Mouse (Mus musculus): ENCODE results near the gene Cdcp2. TPM values are rescaled to one million over a fixed set of nuclear protein-coding genes. Genes with fewer than 3 reads are reported as not detected.
"Not testable (repeated sequence)": the region's sequence is repeated elsewhere in the genome, so short reads cannot be mapped to it uniquely, and the experiment has no call there.

Cdcp2 gene
- polyA plus RNA-seq, 1 experiment from 2014 or later: not detected

DNA sequence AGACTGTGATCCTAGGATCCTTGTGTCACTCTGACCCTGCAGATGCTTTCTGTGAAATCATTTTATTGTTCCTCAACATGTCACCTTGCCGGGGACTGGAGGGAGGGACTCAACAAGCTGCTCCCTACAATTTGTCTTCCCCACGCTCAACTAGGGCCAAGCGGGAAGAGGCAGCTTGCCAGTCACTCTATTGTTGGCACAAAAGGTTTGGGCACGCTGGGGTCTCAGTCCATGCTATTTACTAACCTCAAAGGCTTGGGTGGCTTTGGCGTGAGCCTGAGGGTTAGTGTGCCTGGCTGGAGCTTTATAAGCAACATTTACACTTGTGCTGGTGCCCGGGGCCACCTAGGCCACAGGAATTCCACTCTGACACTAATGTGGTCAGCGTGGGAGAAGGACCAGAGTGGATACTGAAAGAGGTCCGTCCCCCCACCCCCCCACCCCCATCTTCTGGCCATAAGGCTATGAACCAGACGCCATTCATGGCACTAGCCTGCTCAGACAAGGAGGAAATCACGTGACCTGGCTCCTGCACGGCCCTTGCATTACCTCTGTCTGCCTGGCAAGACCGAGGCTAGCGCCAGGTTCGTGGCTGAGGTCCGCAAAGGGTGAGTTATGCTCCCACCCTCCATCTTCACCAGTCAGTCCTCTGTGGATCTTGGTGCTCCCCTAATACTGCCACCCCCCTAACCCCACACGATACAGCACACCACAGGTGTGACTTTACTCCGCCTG lies 2.3 kb downstream of the Cdcp2 start:
- Histone ChIP-seq H3K4me1 (ENCODE audit: control insufficient read depth, insufficient read depth, low read length) (0 out of 2 replicates have a peak, but pooled peaks cover 5% of the 10 kb centered on the region), H3K9me3 (replicated peaks; ENCODE audit: control insufficient read depth, low read length) (no peaks in the 10 kb centered on the region), H3K4me2 (ENCODE audit: low read length) (no peak overlapping the region), H3K4me3 (ENCODE audit: low read depth, low read length) (no peak overlapping the region), H3K36me3 (ENCODE audit: control insufficient read depth, insufficient read depth, low read length) (no peaks in the 10 kb centered on the region), H3K27me3 (replicated peaks; ENCODE audit: control insufficient read depth, insufficient read depth, low read length) (no peaks in the 10 kb centered on the region), H3K27ac (ENCODE audit: low read depth, low read length) (no peak overlapping the region), H3K9ac (ENCODE audit: low read length) (no peak overlapping the region)
- DNase-seq (ENCODE audit: low spot score): no peak
- ATAC-seq: no peak
- WGBS: 72% methylated on average over 17 of the region's 17 CpGs

DNA sequence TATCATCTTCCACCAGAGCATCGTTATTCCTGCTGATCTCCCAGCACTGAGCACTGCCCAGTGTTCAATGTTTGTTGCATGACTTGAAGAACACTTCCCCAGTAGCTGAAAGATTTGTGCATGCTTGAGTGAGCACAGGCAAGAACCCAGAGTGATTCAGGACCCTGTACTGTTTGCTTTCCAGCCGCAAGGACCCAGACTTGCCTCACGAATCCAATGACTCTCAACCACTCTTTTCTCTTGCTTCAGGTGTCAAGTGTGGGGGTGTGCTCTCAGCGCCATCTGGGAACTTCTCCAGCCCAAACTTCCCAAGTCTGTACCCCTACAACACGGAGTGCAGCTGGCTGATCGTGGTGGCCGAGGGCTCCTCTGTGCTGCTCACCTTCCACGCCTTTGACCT lies 5.5 kb downstream of the Cdcp2 start:
- Histone ChIP-seq H3K4me2 (ENCODE audit: low read length) (no peak overlapping the region), H3K27me3 (replicated peaks; ENCODE audit: control insufficient read depth, insufficient read depth, low read length) (no peaks in the 10 kb centered on the region), H3K9me3 (replicated peaks; ENCODE audit: control insufficient read depth, low read length) (no peaks in the 10 kb centered on the region), H3K4me1 (ENCODE audit: control insufficient read depth, insufficient read depth, low read length) (0 out of 2 replicates have a peak, but pooled peaks cover 2% of the 10 kb centered on the region), H3K4me3 (ENCODE audit: low read depth, low read length) (no peak overlapping the region), H3K27ac (ENCODE audit: low read depth, low read length) (no peak overlapping the region), H3K9ac (ENCODE audit: low read length) (no peak overlapping the region), H3K36me3 (ENCODE audit: control insufficient read depth, insufficient read depth, low read length) (no peaks in the 10 kb centered on the region)
- 85% methylated on average over 8 of the region's 8 CpGs for WGBS
- no peak for ATAC-seq
- DNase-seq (ENCODE audit: low spot score): no peak

DNA sequence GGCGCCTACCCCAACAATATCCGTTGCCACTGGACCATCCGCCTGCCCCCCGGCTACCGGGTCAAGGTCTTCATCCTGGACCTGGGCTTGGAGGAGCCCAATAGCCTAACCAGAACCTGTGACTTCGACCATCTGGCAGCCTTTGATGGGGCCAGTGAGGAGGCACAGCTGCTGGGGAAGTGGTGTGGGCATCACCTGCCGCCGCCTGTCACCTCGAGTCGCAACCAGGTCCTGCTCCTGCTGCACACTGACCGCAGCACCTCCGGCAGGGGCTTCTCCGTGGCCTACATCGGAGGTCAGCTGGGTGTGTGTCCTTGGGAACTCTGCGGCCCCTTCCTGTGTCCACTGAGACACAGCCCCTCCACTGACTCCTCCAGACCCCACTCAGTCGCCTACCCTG lies 10.1 kb downstream of the Cdcp2 start:
- WGBS: 92% methylated on average over 16 of the region's 16 CpGs
- no peak overlapping the region for H3K27ac ChIP-seq (ENCODE audit: low read depth, low read length)
- no peaks in the 10 kb centered on the region for H3K36me3 ChIP-seq (ENCODE audit: control insufficient read depth, insufficient read depth, low read length)
- no peaks in the 10 kb centered on the region for H3K9me3 ChIP-seq (replicated peaks; ENCODE audit: control insufficient read depth, low read length)
- no peaks in the 10 kb centered on the region; the same call in 1 of the 2 replicates for H3K4me1 ChIP-seq (ENCODE audit: control insufficient read depth, insufficient read depth, low read length)
- H3K4me2 ChIP-seq (ENCODE audit: low read length): no peak overlapping the region
- ATAC-seq: no peak
- no peak overlapping the region for H3K4me3 ChIP-seq (ENCODE audit: low read depth, low read length)
- no peak for DNase-seq (ENCODE audit: low spot score)
- H3K27me3 ChIP-seq (replicated peaks; ENCODE audit: control insufficient read depth, insufficient read depth, low read length): no peaks in the 10 kb centered on the region
- H3K9ac ChIP-seq (ENCODE audit: low read length): no peak overlapping the region

DNA sequence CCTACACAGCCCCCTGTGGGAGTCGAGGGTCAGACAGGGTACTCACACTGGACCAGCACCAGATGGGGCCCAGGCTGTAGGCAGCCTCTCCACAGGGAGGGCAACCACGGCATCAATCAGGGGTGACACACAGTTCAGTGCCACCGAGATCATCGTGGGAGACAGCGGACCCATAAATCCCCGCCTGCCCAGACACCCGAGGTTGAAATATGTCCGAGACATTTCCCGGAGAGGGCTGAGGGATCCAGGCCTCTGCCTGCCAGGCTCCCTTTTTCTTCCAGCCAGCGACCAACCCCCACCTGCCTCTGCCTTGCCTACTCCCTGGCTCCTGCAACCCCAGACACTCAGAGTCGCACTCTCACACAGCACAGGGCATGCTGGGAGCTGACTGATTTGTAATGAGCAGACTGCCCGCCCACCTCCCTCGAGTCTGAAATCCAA lies 11.6 kb downstream of the Cdcp2 start:
- Histone ChIP-seq H3K4me1 (ENCODE audit: control insufficient read depth, insufficient read depth, low read length) (no peaks in the 10 kb centered on the region; the same call in 1 of the 2 replicates), H3K9ac (ENCODE audit: low read length) (no peak overlapping the region), H3K36me3 (ENCODE audit: control insufficient read depth, insufficient read depth, low read length) (no peaks in the 10 kb centered on the region), H3K4me3 (ENCODE audit: low read depth, low read length) (no peak overlapping the region), H3K27me3 (replicated peaks; ENCODE audit: control insufficient read depth, insufficient read depth, low read length) (no peaks in the 10 kb centered on the region), H3K9me3 (replicated peaks; ENCODE audit: control insufficient read depth, low read length) (no peaks in the 10 kb centered on the region), H3K27ac (ENCODE audit: low read depth, low read length) (no peak overlapping the region), H3K4me2 (ENCODE audit: low read length) (no peak overlapping the region)
- DNase-seq (ENCODE audit: low spot score) (no peak), ATAC-seq (no peak)
- WGBS: 60% methylated on average over 13 of the region's 13 CpGs

DNA sequence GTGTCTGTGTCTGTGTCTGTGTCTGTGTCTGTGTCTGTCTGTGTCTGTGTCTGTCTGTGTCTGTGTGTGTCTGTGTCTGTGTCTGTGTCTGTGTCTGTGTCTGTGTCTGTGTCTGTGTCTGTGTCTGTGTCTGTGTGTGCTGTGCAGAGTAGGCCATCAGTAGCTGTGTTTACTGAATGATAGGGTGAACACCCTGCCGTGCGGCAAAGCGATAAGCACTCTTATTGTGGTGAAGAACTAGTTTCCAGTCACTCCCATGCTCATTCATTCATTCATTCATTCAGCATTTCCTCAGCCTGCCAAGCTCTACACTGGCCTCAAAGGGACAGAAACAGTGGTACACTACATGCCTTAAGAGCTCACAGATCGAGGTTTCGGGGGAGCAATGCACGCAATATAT lies 12.5 kb downstream of the Cdcp2 start:
- H3K4me3 ChIP-seq (ENCODE audit: low read depth, low read length); ATAC-seq; H3K9ac ChIP-seq (ENCODE audit: low read length); H3K27ac ChIP-seq (ENCODE audit: low read depth, low read length); H3K4me1 ChIP-seq (ENCODE audit: control insufficient read depth, insufficient read depth, low read length); H3K27me3 ChIP-seq (replicated peaks; ENCODE audit: control insufficient read depth, insufficient read depth, low read length); H3K9me3 ChIP-seq (replicated peaks; ENCODE audit: control insufficient read depth, low read length); DNase-seq (ENCODE audit: low spot score); H3K4me2 ChIP-seq (ENCODE audit: low read length); H3K36me3 ChIP-seq (ENCODE audit: control insufficient read depth, insufficient read depth, low read length): not testable (repeated sequence)
- WGBS: 94% methylated on average over 6 of the region's 6 CpGs

DNA sequence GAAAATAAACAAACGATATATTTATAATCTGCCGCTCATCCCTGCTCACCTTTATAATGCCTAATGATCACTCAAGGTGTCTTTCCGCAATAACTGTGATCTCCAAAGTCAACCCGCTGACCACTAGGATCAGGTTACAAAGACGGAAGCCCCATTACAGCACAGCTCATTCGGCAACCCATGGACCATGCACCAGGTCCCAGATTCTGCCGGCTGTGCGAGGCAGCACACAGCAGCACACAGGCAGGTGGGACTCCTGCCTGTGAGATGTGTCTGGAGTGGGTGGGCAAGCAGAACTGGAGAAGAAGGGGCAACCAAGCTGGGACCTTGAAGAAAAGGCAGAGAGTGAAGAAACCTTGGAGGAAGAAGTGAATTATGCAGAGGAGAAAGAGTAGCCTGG lies 17.6 kb downstream of the Cdcp2 start:
- no peak overlapping the region for H3K4me3 ChIP-seq (ENCODE audit: low read depth, low read length)
- H3K27me3 ChIP-seq (replicated peaks; ENCODE audit: control insufficient read depth, insufficient read depth, low read length): no peaks in the 10 kb centered on the region
- ATAC-seq: no peak
- H3K9me3 ChIP-seq (replicated peaks; ENCODE audit: control insufficient read depth, low read length): no peaks in the 10 kb centered on the region
- H3K36me3 ChIP-seq (ENCODE audit: control insufficient read depth, insufficient read depth, low read length): no peaks in the 10 kb centered on the region
- H3K4me1 ChIP-seq (ENCODE audit: control insufficient read depth, insufficient read depth, low read length): no peaks in the 10 kb centered on the region
- H3K4me2 ChIP-seq (ENCODE audit: low read length): no peak overlapping the region
- no peak for DNase-seq (ENCODE audit: low spot score)
- WGBS: 68% methylated on average over 8 of the region's 8 CpGs
- H3K27ac ChIP-seq (ENCODE audit: low read depth, low read length): no peak overlapping the region
- no peak overlapping the region for H3K9ac ChIP-seq (ENCODE audit: low read length)

DNA sequence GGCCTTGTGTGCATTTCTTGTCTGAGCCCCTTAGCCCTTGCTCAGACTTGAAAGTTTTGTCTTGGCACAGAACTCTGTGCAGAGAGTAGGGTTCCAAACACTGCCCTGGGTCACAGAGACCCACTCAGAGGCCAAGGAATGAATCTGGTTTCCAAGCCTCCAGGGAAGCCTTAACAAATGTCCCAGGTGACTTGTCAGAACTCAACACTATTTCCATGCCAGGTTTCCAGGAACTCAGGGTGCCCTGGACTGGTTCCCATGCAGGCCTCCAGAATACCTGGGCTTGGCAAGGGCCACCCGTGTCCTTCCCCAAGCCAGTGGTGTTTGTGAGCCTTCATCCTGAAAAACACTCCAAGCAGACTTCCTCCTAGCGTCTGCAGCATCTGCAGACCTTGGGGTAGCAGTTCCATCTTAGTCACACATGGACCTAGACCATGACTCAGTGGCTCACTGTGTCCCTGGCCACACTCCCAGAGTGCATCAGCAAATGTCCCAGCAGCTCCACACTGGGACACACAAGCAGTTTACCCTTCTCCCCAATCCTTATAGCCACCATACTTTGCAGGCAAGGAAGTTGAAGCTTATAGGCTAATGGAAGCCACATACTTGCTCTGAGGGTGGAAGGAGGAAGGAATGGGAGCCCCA lies 21.2 kb downstream of the Cdcp2 start:
- WGBS: 93% methylated on average over 2 of the region's 2 CpGs
- ATAC-seq (no peak), DNase-seq (ENCODE audit: low spot score) (no peak)
- Histone ChIP-seq H3K27me3 (replicated peaks; ENCODE audit: control insufficient read depth, insufficient read depth, low read length) (no peaks in the 10 kb centered on the region), H3K4me3 (ENCODE audit: low read depth, low read length) (no peak overlapping the region), H3K9ac (ENCODE audit: low read length) (no peak overlapping the region), H3K36me3 (ENCODE audit: control insufficient read depth, insufficient read depth, low read length) (no peaks in the 10 kb centered on the region), H3K4me2 (ENCODE audit: low read length) (no peak overlapping the region), H3K4me1 (ENCODE audit: control insufficient read depth, insufficient read depth, low read length) (0 out of 2 replicates have a peak, but pooled peaks cover 3% of the 10 kb centered on the region), H3K9me3 (replicated peaks; ENCODE audit: control insufficient read depth, low read length) (no peaks in the 10 kb centered on the region), H3K27ac (ENCODE audit: low read depth, low read length) (no peak overlapping the region)

DNA sequence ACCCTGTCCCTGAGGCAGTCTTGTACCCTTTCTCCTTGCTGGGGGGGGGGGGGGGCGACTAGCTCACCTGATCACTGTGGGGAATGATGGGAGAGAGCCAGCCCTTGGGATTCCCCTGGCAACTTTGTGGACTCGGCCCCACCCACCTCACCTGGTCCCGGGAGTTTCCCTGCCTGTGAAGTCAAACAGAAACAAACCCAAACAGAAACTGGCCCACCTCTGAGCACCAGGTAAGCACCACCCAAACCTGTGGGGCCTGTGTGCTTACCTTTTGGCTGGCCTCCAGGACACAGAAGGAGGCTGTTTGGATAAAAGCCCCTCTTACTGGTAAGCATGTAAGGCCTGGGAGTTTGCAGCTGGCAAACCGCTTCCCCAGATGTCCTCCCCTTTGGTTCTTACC lies 22.4 kb downstream of the Cdcp2 start:
- WGBS: 68% methylated on average over 4 of the region's 4 CpGs

DNA sequence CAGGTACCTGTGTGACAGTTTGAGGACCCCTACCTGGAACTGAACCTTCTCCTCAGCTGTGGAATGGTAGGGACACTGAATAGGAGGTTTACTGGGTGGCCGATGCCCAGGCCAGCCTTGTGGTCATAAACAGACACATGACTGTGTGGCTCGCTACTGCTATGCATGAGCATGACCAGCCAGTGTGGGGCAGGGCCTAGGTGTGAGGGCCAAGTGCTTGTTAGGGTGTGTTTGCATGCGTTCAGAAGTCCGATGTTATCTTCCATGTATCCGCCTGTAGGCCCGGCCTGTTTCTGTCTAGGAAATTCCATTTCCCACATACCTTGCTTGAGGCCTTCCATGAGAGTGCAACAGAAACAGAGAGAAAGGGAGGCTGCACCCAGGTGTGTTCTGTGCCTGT lies 24.0 kb downstream of the Cdcp2 start:
- H3K36me3 ChIP-seq (ENCODE audit: control insufficient read depth, insufficient read depth, low read length): no peaks in the 10 kb centered on the region
- 95% methylated on average over 6 of the region's 6 CpGs for WGBS
- H3K4me2 ChIP-seq (ENCODE audit: low read length): no peak overlapping the region
- no peaks in the 10 kb centered on the region for H3K9me3 ChIP-seq (replicated peaks; ENCODE audit: control insufficient read depth, low read length)
- no peak overlapping the region for H3K4me3 ChIP-seq (ENCODE audit: low read depth, low read length)
- ATAC-seq: no peak
- H3K9ac ChIP-seq (ENCODE audit: low read length): no peak overlapping the region
- H3K4me1 ChIP-seq (ENCODE audit: control insufficient read depth, insufficient read depth, low read length): 0 out of 2 replicates have a peak, but pooled peaks cover 3% of the 10 kb centered on the region
- H3K27ac ChIP-seq (ENCODE audit: low read depth, low read length): no peak overlapping the region
- no peak for DNase-seq (ENCODE audit: low spot score)
- H3K27me3 ChIP-seq (replicated peaks; ENCODE audit: control insufficient read depth, insufficient read depth, low read length): no peaks in the 10 kb centered on the region

More for the DNA sequence above, 22.4 kb downstream of the Cdcp2 start:
- H3K27ac ChIP-seq (ENCODE audit: low read depth, low read length): no peak overlapping the region
- H3K27me3 ChIP-seq (replicated peaks; ENCODE audit: control insufficient read depth, insufficient read depth, low read length): no peaks in the 10 kb centered on the region
- no peaks in the 10 kb centered on the region for H3K9me3 ChIP-seq (replicated peaks; ENCODE audit: control insufficient read depth, low read length)
- H3K4me1 ChIP-seq (ENCODE audit: control insufficient read depth, insufficient read depth, low read length): 0 out of 2 replicates have a peak, but pooled peaks cover 3% of the 10 kb centered on the region
- no peak overlapping the region for H3K9ac ChIP-seq (ENCODE audit: low read length)
- DNase-seq (ENCODE audit: low spot score): no peak
- H3K36me3 ChIP-seq (ENCODE audit: control insufficient read depth, insufficient read depth, low read length): no peaks in the 10 kb centered on the region
- no peak for ATAC-seq
- H3K4me2 ChIP-seq (ENCODE audit: low read length): no peak overlapping the region
- no peak overlapping the region for H3K4me3 ChIP-seq (ENCODE audit: low read depth, low read length)
